Mouse (Mus musculus): ENCODE measurements at regions not wholly inside any gene's neighbourhood (a gene's known extent, or its start where the extent isn't known, plus 50 kb on each side); places are given as distances from the start of the nearest gene placed in this dataset.

DNA sequence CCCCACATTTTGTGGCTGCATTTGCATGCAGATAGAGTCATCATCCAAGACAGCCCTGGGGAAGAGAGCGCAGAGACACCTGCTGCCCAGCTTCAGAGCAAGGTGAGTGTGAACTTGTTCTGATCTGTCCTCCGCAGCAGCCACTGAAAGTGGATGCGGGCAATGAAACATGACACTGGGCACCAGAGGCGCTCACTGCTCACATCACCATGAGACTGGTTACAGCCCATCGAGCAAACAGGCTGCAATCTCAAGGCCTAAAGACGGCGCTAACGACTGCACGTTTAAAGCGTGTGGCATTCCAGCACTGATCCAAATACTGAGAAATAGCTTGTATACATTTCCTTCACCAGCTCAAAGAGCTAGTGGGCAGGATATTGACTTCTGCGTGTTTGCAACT, 65.8 kb downstream of the Barhl2 start:
- Histone ChIP-seq H3K27ac (no peak overlapping the region), H3K9me3 (replicated peaks; ENCODE audit: low read length) (no peaks in the 10 kb centered on the region), H3K4me1 (replicated peaks; ENCODE audit: insufficient read depth, low read length) (no peaks in the 10 kb centered on the region), H3K27me3 (ENCODE audit: insufficient read depth, low read length) (no peaks in the 10 kb centered on the region), H3K9ac (ENCODE audit: low read depth, low read length) (no peak overlapping the region), H3K4me2 (ENCODE audit: low read length) (no peak overlapping the region), H3K36me3 (ENCODE audit: insufficient read depth, low read length) (no peaks in the 10 kb centered on the region), H3K4me3 (replicated peaks; ENCODE audit: low read depth, low read length) (no peak overlapping the region)
- WGBS: 35% methylated on average over 11 of the region's 11 CpGs
- no peak for ATAC-seq (replicated peaks; ENCODE audit: low FRiP score, low read depth)
- TF ChIP-seq CTCF (IDR thresholded peaks at IDR 0.05; ENCODE audit: low read depth): no peak; the same call in 1 of the 2 replicates
- peak; percentile 6 for DNase-seq (ENCODE audit: low spot score)

DNA sequence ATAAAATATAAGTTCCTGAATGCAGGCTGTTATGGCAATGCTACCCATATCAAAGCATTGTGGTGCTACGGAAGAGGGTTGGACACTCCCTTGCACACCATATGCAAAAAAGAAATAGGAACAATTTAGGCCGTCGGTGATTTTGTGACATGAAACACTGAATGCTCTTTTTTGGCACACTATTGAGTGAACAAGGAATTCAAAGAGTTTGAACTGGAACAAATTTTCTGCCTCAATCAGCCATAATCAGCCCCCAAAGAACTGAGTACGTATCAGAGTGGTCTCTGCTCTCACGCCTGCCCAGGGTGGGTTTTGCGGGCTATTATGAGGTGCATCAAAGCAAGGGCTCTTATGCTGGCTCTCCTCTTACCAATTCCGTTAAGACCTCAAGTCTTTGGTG, 71.3 kb downstream of the Barhl2 start:
- H3K9me3 ChIP-seq (replicated peaks; ENCODE audit: low read length): no peaks in the 10 kb centered on the region
- H3K27ac ChIP-seq: no peak overlapping the region
- no peaks in the 10 kb centered on the region for H3K4me1 ChIP-seq (replicated peaks; ENCODE audit: insufficient read depth, low read length)
- H3K9ac ChIP-seq (ENCODE audit: low read depth, low read length): no peak overlapping the region
- WGBS: 85% methylated on average over 7 of the region's 7 CpGs
- no peak overlapping the region for H3K4me2 ChIP-seq (ENCODE audit: low read length)
- H3K4me3 ChIP-seq (replicated peaks; ENCODE audit: low read depth, low read length): no peak overlapping the region
- H3K36me3 ChIP-seq (ENCODE audit: insufficient read depth, low read length): no peaks in the 10 kb centered on the region
- ATAC-seq (replicated peaks; ENCODE audit: low FRiP score, low read depth) (no peak), DNase-seq (ENCODE audit: low spot score) (no peak)
- H3K27me3 ChIP-seq (ENCODE audit: insufficient read depth, low read length): no peaks in the 10 kb centered on the region
- TF ChIP-seq CTCF (IDR thresholded peaks at IDR 0.05; ENCODE audit: low read depth): no peak

DNA sequence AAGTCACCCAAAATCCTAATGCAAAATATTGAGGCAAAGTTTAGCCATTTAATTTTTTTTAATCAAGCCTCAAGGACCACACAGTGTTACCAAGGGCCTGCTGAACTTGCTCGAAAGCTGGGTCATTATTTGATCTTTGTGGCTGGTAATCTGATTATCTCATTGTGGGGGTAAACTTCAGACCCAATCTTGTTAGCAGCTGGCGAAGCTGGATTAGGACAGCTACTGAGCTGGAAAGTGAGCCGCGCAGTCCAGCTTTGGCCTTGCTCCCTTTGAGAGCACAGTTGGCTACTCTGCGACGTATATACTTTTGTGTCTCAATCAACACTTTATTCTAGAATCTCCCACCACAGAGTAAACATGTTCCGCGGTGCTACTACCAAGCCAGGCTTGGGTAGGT, 72.1 kb downstream of the Barhl2 start:
- Histone ChIP-seq H3K27me3 (ENCODE audit: insufficient read depth, low read length) (no peaks in the 10 kb centered on the region), H3K9me3 (replicated peaks; ENCODE audit: low read length) (no peaks in the 10 kb centered on the region), H3K4me3 (replicated peaks; ENCODE audit: low read depth, low read length) (no peak overlapping the region), H3K4me1 (replicated peaks; ENCODE audit: insufficient read depth, low read length) (no peaks in the 10 kb centered on the region), H3K4me2 (ENCODE audit: low read length) (no peak overlapping the region), H3K36me3 (ENCODE audit: insufficient read depth, low read length) (no peaks in the 10 kb centered on the region), H3K27ac (no peak overlapping the region), H3K9ac (ENCODE audit: low read depth, low read length) (no peak overlapping the region)
- no peak for TF ChIP-seq CTCF (IDR thresholded peaks at IDR 0.05; ENCODE audit: low read depth)
- no peak for DNase-seq (ENCODE audit: low spot score)
- no peak for ATAC-seq (replicated peaks; ENCODE audit: low FRiP score, low read depth)
- WGBS: 82% methylated on average over 8 of the region's 8 CpGs

DNA sequence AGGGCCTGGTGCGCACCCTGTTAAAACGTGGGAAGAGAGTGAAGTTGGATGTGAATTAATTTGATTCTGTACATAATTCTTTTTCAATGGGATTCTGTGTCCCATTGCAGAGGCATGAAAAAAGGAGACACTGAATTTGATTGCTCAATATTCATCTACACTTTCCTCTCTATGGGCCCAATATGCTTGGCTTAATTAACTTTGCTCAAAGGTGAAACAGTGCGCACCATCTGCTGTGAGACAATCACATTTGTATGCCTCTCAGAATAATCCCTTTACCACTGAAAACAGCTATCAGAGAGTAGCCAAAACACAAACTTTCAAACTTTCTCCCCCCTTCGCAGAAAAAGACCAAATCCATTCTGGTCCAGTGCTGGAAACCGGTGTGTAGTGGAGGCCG, 72.7 kb downstream of the Barhl2 start:
- H3K27me3 ChIP-seq (ENCODE audit: insufficient read depth, low read length): no peaks in the 10 kb centered on the region
- no peaks in the 10 kb centered on the region for H3K36me3 ChIP-seq (ENCODE audit: insufficient read depth, low read length)
- H3K9ac ChIP-seq (ENCODE audit: low read depth, low read length): no peak overlapping the region
- DNase-seq (ENCODE audit: low spot score) (no peak), ATAC-seq (replicated peaks; ENCODE audit: low FRiP score, low read depth) (no peak)
- H3K4me1 ChIP-seq (replicated peaks; ENCODE audit: insufficient read depth, low read length): no peaks in the 10 kb centered on the region
- no peak overlapping the region for H3K4me3 ChIP-seq (replicated peaks; ENCODE audit: low read depth, low read length)
- no peak for TF ChIP-seq CTCF (IDR thresholded peaks at IDR 0.05; ENCODE audit: low read depth)
- H3K4me2 ChIP-seq (ENCODE audit: low read length): no peak overlapping the region
- WGBS: 68% methylated on average over 6 of the region's 6 CpGs
- H3K27ac ChIP-seq: no peak overlapping the region
- H3K9me3 ChIP-seq (replicated peaks; ENCODE audit: low read length): no peaks in the 10 kb centered on the region

DNA sequence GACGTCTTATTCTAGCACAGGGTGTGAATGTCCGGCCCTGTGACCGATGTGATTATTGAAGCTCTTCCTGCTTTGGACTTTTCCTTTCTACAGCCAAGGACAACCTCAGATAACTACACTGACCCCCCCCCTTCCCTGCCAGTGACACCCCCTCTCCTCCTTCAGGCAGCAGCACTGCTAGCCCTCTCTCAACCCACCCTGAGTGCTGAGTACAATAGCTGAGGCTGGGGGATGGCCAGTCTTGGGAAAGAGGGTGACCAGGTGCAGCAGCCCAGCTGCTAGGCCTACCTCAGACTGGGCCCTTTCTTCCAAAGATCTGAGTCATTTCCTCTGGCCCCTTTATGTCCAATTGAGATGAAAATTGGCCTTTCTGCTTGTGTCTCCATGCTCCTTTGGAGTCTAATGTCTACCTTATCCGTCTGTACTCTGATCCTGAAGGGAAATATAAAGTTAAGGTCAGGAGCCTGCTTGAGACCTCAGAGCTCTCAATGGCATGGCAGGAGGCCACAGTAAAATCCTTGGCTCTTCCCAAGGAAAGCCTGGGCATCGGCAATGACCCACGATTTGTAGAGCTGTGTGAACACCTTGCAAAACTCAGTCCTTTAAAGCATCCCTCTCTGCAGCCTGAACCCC, 73.7 kb downstream of the Barhl2 start:
- Histone ChIP-seq H3K27ac (no peak overlapping the region), H3K36me3 (ENCODE audit: insufficient read depth, low read length) (no peaks in the 10 kb centered on the region), H3K27me3 (ENCODE audit: insufficient read depth, low read length) (no peaks in the 10 kb centered on the region), H3K9me3 (replicated peaks; ENCODE audit: low read length) (no peaks in the 10 kb centered on the region), H3K4me1 (replicated peaks; ENCODE audit: insufficient read depth, low read length) (no peaks in the 10 kb centered on the region), H3K4me3 (replicated peaks; ENCODE audit: low read depth, low read length) (no peak overlapping the region), H3K9ac (ENCODE audit: low read depth, low read length) (no peak overlapping the region), H3K4me2 (ENCODE audit: low read length) (no peak overlapping the region)
- TF ChIP-seq CTCF (IDR thresholded peaks at IDR 0.05; ENCODE audit: low read depth): no peak
- WGBS: 55% methylated on average over 6 of the region's 6 CpGs
- DNase-seq (ENCODE audit: low spot score) (no peak), ATAC-seq (replicated peaks; ENCODE audit: low FRiP score, low read depth) (no peak)

DNA sequence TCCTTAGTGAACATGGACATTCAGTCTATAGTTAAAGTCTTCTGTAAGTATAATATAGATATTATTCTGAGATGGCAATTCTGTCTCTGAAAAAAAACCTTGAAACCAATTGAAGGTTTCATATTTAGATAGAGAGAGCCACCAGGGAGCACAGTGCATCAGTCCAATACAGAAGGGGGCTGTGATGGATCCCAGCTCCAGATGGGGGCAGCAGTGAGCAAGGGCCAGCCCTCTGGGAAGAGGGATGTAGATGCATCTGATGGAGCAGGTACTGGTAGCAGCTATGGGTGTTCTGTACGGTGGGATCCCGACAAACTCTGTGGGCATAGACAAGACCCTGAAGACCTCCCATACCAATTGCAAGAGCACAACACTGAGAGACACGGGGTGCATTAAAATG, 76.0 kb downstream of the Barhl2 start:
- Histone ChIP-seq H3K4me1 (replicated peaks; ENCODE audit: insufficient read depth, low read length) (no peaks in the 10 kb centered on the region), H3K27ac (no peak overlapping the region), H3K9me3 (replicated peaks; ENCODE audit: low read length) (no peaks in the 10 kb centered on the region), H3K4me3 (replicated peaks; ENCODE audit: low read depth, low read length) (no peak overlapping the region), H3K9ac (ENCODE audit: low read depth, low read length) (no peak overlapping the region), H3K36me3 (ENCODE audit: insufficient read depth, low read length) (no peaks in the 10 kb centered on the region), H3K4me2 (ENCODE audit: low read length) (no peak overlapping the region), H3K27me3 (ENCODE audit: insufficient read depth, low read length) (no peaks in the 10 kb centered on the region)
- DNase-seq (ENCODE audit: low spot score) (no peak), ATAC-seq (replicated peaks; ENCODE audit: low FRiP score, low read depth) (no peak)
- 93% methylated on average over 3 of the region's 3 CpGs for WGBS
- peak; percentile 41; the same call in 1 of the 2 replicates for TF ChIP-seq CTCF (IDR thresholded peaks at IDR 0.05; ENCODE audit: low read depth)
